Mouse (Mus musculus) CD4-positive helper T cell, adult 2 months (primary cell): ENCODE results near the gene Gm4353.
A peak's percentile ranks its signal among the peaks of the same experiment; 100 is the strongest.

Source experiments
- DNase-seq: peaks from one replicate; pipeline ENCODE4 v3.0.0-alpha.2; 2012; ENCODE audit warnings: low read depth, missing footprints, low spot score

The Gm4353 gene

GRCm38 (mm10) chr7:116040470-116041019 lies 43.9 kb downstream of the Gm4353 start:
- no peak for DNase-seq

- DNase-seq = peak; percentile 56
Observed at GRCm38 (mm10) chr7:116039538-116040466, 44.6 kb downstream of the Gm4353 start.

GRCm38 (mm10) chr7:116039196-116039537 lies 45.3 kb downstream of the Gm4353 start, which contains the start of gene 1110004F10Rik:
Gene 1110004F10Rik, plus strand, starts transcription at chr7:116039397.
- no peak for DNase-seq

GRCm38 (mm10) chr7:116038511-116038910 lies 45.9 kb downstream of the Gm4353 start, which contains the start of gene Sox6:
Gene Sox6, minus strand, starts transcription at chr7:116038796.
- DNase-seq = no peak

- DNase-seq = no peak
Observed at GRCm38 (mm10) chr7:116038024-116038423, 46.4 kb downstream of the Gm4353 start.

GRCm38 (mm10) chr7:116036591-116037555 lies 47.6 kb downstream of the Gm4353 start:
- DNase-seq = no peak

- DNase-seq = no peak
Observed at GRCm38 (mm10) chr7:116035504-116035903, 48.9 kb downstream of the Gm4353 start.

GRCm38 (mm10) chr7:116034282-116034758 lies 50.1 kb downstream of the Gm4353 start:
- no peak for DNase-seq

- DNase-seq = no peak
Observed at GRCm38 (mm10) chr7:116033371-116034241, 50.8 kb downstream of the Gm4353 start.
